Mouse (Mus musculus) ES-Bruce4 (cell line): ENCODE results near the gene Fgf2.

Experiments
- CTCF ChIP-seq: IDR thresholded peaks from one replicate; pipeline ENCODE4 v1.8.1; 2011; ENCODE audit warnings: low read depth, low read length
- EP300 ChIP-seq: IDR thresholded peaks from 2 replicates; pipeline ENCODE4 v1.6.1; 2011; ENCODE audit warnings: low read depth, low read length; ENCODE audit not compliant: insufficient read depth
- POLR2A ChIP-seq: IDR thresholded peaks from one replicate; pipeline ENCODE4 v1.8.1; 2011; ENCODE audit warnings: low read length; ENCODE audit not compliant: insufficient read depth

GRCm38 (mm10) chr3:37326627-37327026, 21.5 kb upstream of the Fgf2 start:
- no peak for TF ChIP-seq EP300
- TF ChIP-seq CTCF, result no peak
- no peak for TF ChIP-seq POLR2A
